Mouse (Mus musculus) CH12.LX (cell line): Measurements from ENCODE around the gene Gm10100. TPM values are rescaled to one million over a fixed set of nuclear protein-coding genes. Genes with fewer than 3 reads are reported as not detected.
"Not testable (repeated sequence)": the region's sequence is repeated elsewhere in the genome, so short reads cannot be mapped to it uniquely, and the experiment has no call there.

Source experiments
- DNase-seq: peaks from one replicate; pipeline ENCODE4 v3.0.0-alpha.2; 2013; ENCODE audit errors: extremely low read depth
- H3K27ac ChIP-seq: 2 replicates; pipeline ENCODE4 v1.5.1; 2012; ENCODE audit warnings: low read depth, mild to moderate bottlenecking, control low read depth, moderate library complexity; ENCODE audit not compliant: insufficient read depth
- H3K27me3 ChIP-seq: replicated peaks from 2 replicates; pipeline ENCODE3; 2012; ENCODE audit warnings: inconsistent platforms
- H3K36me3 ChIP-seq, 2 experiments: replicated peaks in 1 of 2; 2 replicates each; pipeline versions ENCODE3 to v1.6.1; 2012; ENCODE audit warnings: inconsistent platforms in 1 of 2, low read length in 1 of 2, mild to moderate bottlenecking in 1 of 2, mixed read lengths in 1 of 2, moderate library complexity in 1 of 2; ENCODE audit not compliant: control insufficient read depth in 1 of 2, insufficient read depth in 1 of 2
- H3K4me1 ChIP-seq, 2 experiments: 2 replicates each; pipeline ENCODE4 v1.6.1; 2012; ENCODE audit warnings: inconsistent platforms in 1 of 2, moderate library complexity in 1 of 2; ENCODE audit not compliant: insufficient read depth in 2 of 2, control insufficient read depth in 1 of 2
- H3K4me2 ChIP-seq: 2 replicates; pipeline ENCODE4 v1.6.1; 2012; ENCODE audit warnings: low read depth, mild to moderate bottlenecking, control low read depth; ENCODE audit not compliant: poor library complexity, insufficient read depth, severe bottlenecking
- H3K4me3 ChIP-seq, 3 experiments: fragments of 150-350 bp in 1 of 3; sonication (generic) in 1 of 3; replicated peaks in 1 of 3; 2 replicates each; pipeline versions ENCODE3 to v1.5.1; 2011 to 2012; ENCODE audit warnings: low read depth in 2 of 3, low read length in 2 of 3, mild to moderate bottlenecking in 2 of 3, moderate library complexity in 2 of 3, control low read depth in 1 of 3, improper control_type of control experiment in 1 of 3, inconsistent platforms in 1 of 3, mixed read lengths in 1 of 3; ENCODE audit not compliant: poor library complexity in 1 of 3
- H3K79me2 ChIP-seq: replicated peaks from 2 replicates; pipeline ENCODE4 v1.6.1; 2012; ENCODE audit warnings: mild to moderate bottlenecking, moderate library complexity; ENCODE audit not compliant: control insufficient read depth, poor library complexity, insufficient read depth, severe bottlenecking; ENCODE audit errors: extremely low read depth
- H3K9ac ChIP-seq: 2 replicates; pipeline ENCODE4 v1.6.1; 2012; ENCODE audit warnings: low read depth, mild to moderate bottlenecking, control low read depth, moderate library complexity; ENCODE audit not compliant: insufficient read depth
- H3K9me3 ChIP-seq: replicated peaks from 2 replicates; pipeline ENCODE3; 2012; ENCODE audit warnings: low read length, inconsistent platforms, mixed read lengths
- E2F4 ChIP-seq: IDR thresholded peaks from 2 replicates; pipeline ENCODE4 v1.6.1; 2011; ENCODE audit warnings: low read depth, low read length, improper control_type of control experiment; ENCODE audit not compliant: insufficient replicate concordance
- ETS1 ChIP-seq: conservative IDR thresholded peaks from 2 replicates; pipeline ENCODE4 v1.6.1; 2012; ENCODE audit warnings: low read depth, mild to moderate bottlenecking, inconsistent platforms, low read length, improper control_type of control experiment, moderate library complexity
- GABPA ChIP-seq: IDR thresholded peaks from 2 replicates; pipeline ENCODE4 v1.6.1; 2012; ENCODE audit warnings: low read depth, low read length, improper control_type of control experiment, inconsistent platforms; ENCODE audit not compliant: insufficient replicate concordance
- MAZ ChIP-seq: IDR thresholded peaks from 2 replicates; pipeline ENCODE4 v1.6.1; 2012; ENCODE audit warnings: low read depth, mild to moderate bottlenecking, inconsistent platforms, low read length, improper control_type of control experiment, moderate library complexity
- MYC ChIP-seq: IDR thresholded peaks from 2 replicates; pipeline ENCODE4 v1.6.1; 2011; ENCODE audit warnings: low read depth, mild to moderate bottlenecking, improper control_type of control experiment, low read length
- NELFE ChIP-seq: IDR thresholded peaks from 2 replicates; pipeline ENCODE4 v1.6.1; 2011; ENCODE audit warnings: low read depth, low read length, improper control_type of control experiment
- PAX5 ChIP-seq: IDR thresholded peaks from 2 replicates; pipeline ENCODE4 v1.6.1; 2012; ENCODE audit warnings: low read length, inconsistent platforms, mixed read lengths
- POLR2AphosphoS2 ChIP-seq: IDR thresholded peaks from 2 replicates; pipeline ENCODE4 v1.6.1; 2011; ENCODE audit warnings: low read depth, low read length, improper control_type of control experiment
- RAD21 ChIP-seq: IDR thresholded peaks from 2 replicates; pipeline ENCODE4 v1.6.1; 2011; ENCODE audit warnings: low read depth, mild to moderate bottlenecking, low read length, improper control_type of control experiment, moderate library complexity
- RCOR1 ChIP-seq: conservative IDR thresholded peaks from 2 replicates; pipeline ENCODE4 v1.6.1; 2012; ENCODE audit warnings: low read depth, mild to moderate bottlenecking, inconsistent platforms, low read length, improper control_type of control experiment
- SIN3A ChIP-seq: IDR thresholded peaks from 2 replicates; pipeline ENCODE4 v1.6.1; 2012; ENCODE audit warnings: low read length, improper control_type of control experiment, inconsistent platforms
- SMC3 ChIP-seq: IDR thresholded peaks from 2 replicates; pipeline ENCODE4 v1.6.1; 2011; ENCODE audit warnings: low read depth, low read length, improper control_type of control experiment
- TBP ChIP-seq: conservative IDR thresholded peaks from 2 replicates; pipeline ENCODE4 v1.6.1; 2011; ENCODE audit warnings: low read depth, low read length, improper control_type of control experiment
- USF1 ChIP-seq: IDR thresholded peaks from 2 replicates; pipeline ENCODE4 v1.6.1; 2014; ENCODE audit warnings: low read depth, mild to moderate bottlenecking, inconsistent platforms, low read length, improper control_type of control experiment
- USF2 ChIP-seq: conservative IDR thresholded peaks from 2 replicates; pipeline ENCODE4 v1.6.1; 2011; ENCODE audit warnings: low read depth, low read length, improper control_type of control experiment
- ZNF384 ChIP-seq: IDR thresholded peaks from 2 replicates; pipeline ENCODE4 v1.6.1; 2012; ENCODE audit warnings: low read depth, low read length, improper control_type of control experiment, inconsistent platforms
- dilution Hi-C: fragments of 300-500 bp; cut with MboI; formaldehyde crosslinking; loops from 2 replicates; pipeline ENCODE4 v1.14.3; 2020; ENCODE audit warnings: low sequenced_read_pairs; ENCODE audit not compliant: extremely low pct_unique_long_range_greater_than_20kb, extremely low pct_ligation_motif_present
- in situ Hi-C: fragments of 300-500 bp; cut with MboI; formaldehyde crosslinking; loops from 3 replicates; pipeline ENCODE4 v1.14.3; 2019; ENCODE audit warnings: low sequenced_read_pairs, low pct_ligation_motif_present, low pct_unique_long_range_greater_than_20kb, mixed read lengths
- polyA plus RNA-seq: library from polyadenylated mRNA; unstranded; fragments of >175 nt; gene quantifications from 2 replicates; pipeline ENCODE4 v1.2.1, GENCODE M21; 2012; ENCODE audit warnings: low read depth; ENCODE audit not compliant: insufficient read length
- total RNA-seq, 2 experiments: library from RNA; depleted of rRNA; stranded (reverse); fragments of 300-350 nt in 1 of 2; fragments of >200 nt in 1 of 2; gene quantifications; 2 replicates each; pipeline ENCODE4 v1.2.3; 2012 to 2014

Gm10100 gene
- total and polyA plus RNA-seq, 3 experiments = not detected

DNA sequence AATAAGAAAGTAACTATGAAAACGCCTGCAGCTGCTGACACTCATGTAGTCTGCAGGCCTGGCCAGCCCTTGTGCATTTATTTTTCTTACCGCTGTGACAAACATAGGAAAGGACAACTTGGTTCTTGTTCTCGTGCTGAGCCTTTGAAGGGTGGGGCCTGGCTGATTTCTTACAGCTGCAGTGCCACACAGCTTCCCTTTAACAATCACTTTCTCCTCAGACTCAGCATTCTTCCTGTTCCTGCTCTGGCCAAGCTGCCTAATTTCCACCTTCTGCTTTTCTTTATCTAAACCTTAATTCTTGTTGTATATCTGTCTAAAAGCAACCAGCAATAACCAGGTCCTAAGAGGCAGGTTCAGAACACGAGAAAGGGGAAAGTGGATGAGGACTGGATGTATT lies 12.6 kb upstream of the Gm10100 start:
- H3K4me1 ChIP-seq = no peaks in the 10 kb centered on the region
- in situ Hi-C loops (no loop called here), dilution Hi-C loops (no loop called here)
- no peak for DNase-seq
- no peak for TF ChIP-seq USF2
- TF ChIP-seq PAX5 = no peak
- no peak for TF ChIP-seq NELFE
- TF ChIP-seq MAZ = no peak
- TF ChIP-seq E2F4 = no peak
- TF ChIP-seq SMC3 = no peak
- no peak for TF ChIP-seq POLR2AphosphoS2
- no peak for TF ChIP-seq RCOR1
- TF ChIP-seq RAD21 = no peak
- no peak for TF ChIP-seq MYC
- TF ChIP-seq GABPA = no peak
- TF ChIP-seq ZNF384 = no peak
- no peak for TF ChIP-seq ETS1
- no peak overlapping the region for H3K4me2 ChIP-seq
- H3K36me3 ChIP-seq = no peaks in the 10 kb centered on the region
- peaks cover 13% of the 10 kb centered on the region for H3K9me3 ChIP-seq
- H3K79me2 ChIP-seq = no peaks in the 10 kb centered on the region
- H3K9ac ChIP-seq = no peak overlapping the region
- H3K27ac ChIP-seq = no peak overlapping the region
- peaks cover 58% of the 10 kb centered on the region for H3K27me3 ChIP-seq
- no peak overlapping the region for H3K4me3 ChIP-seq

DNA sequence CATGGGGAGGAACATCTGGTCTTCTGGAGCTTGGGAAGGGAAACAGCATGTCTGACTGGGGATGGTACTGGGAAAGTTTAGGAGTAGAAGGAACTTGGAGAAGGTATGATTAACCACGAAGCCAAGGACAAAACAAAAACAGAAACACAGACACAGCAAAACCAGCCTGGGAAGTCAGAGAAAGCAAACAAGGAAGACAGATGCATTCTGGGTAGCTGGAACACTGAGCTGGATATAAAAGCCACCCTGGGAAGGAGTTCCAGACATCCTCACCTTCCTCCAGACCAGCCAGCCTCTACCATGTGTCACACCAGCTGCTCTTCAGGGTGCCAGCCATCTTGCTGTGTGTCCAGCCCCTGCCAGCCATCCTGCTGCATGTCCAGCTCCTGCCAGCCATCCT lies 10.8 kb upstream of the Gm10100 start, which contains the start of gene Gm10142:
TSS of gene Gm10142 (plus strand) at position 301 of the 400 bp plus-strand sequence.
- Histone ChIP-seq H3K27ac (no peak within 1 kb of the TSS), H3K4me2 (no peak within 1 kb of the TSS), H3K27me3 (peaks cover 53% of the 10 kb centered on the region), H3K4me1 (no peaks in the 10 kb centered on the region), H3K9me3 (peaks cover 14% of the 10 kb centered on the region), H3K36me3 (no peaks in the 10 kb centered on the region), H3K9ac (no peak within 1 kb of the TSS), H3K4me3 (no peak within 1 kb of the TSS), H3K79me2 (no peaks in the 10 kb centered on the region)
- DNase-seq = no peak
- TF ChIP-seq SIN3A = no peak
- TF ChIP-seq POLR2AphosphoS2 = no peak
- no peak for TF ChIP-seq SMC3
- TF ChIP-seq USF1 = no peak
- TF ChIP-seq ZNF384 = no peak
- no peak for TF ChIP-seq TBP
- in situ Hi-C loops = no loop called here
- dilution Hi-C loops = no loop called here

DNA sequence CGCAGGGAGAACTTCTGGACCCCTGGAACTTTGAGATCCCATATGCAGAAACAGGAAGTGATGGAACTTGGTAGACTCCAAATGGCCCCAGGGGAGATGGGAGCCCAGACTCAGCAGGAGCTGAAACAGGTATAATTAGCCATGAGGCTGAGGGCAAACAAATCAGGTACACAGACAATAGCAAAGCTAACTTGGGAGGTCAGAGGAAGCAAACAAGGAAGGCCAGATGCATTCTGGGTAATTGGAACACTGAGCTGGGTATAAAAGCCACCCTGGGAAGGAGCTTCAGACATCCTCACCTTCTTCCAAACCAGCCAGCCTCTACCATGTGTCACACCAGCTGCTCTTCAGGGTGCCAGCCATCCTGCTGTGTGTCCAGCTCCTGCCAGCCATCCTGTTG lies 6.0 kb upstream of the Gm10100 start, which contains the start of gene Krtap12-1:
TSS of gene Krtap12-1 (plus strand) at position 301 of the 400 bp plus-strand sequence.
- in situ Hi-C loops, H3K4me3 ChIP-seq, dilution Hi-C loops: not testable (repeated sequence)

More for the DNA sequence above, 6.0 kb upstream of the Gm10100 start, which contains the start of gene Krtap12-1:
- H3K36me3 ChIP-seq, DNase-seq, H3K27ac ChIP-seq, H3K9ac ChIP-seq, H3K4me1 ChIP-seq, H3K4me2 ChIP-seq, H3K79me2 ChIP-seq: not testable (repeated sequence)
- Histone ChIP-seq H3K9me3 (peaks cover 13% of the 10 kb centered on the region), H3K27me3 (peaks cover 73% of the 10 kb centered on the region)
